Mouse (Mus musculus) layer of hippocampus, postnatal 36 days (tissue): ENCODE measurements around the gene Tusc2. TPM values are rescaled to one million over a fixed set of nuclear protein-coding genes. Genes with fewer than 3 reads are reported as not detected.

Experiments used
- DNase-seq, 2 experiments: peaks; one replicate each; pipeline ENCODE4 v3.0.0; 2022
- total RNA-seq, 2 experiments: library from RNA; stranded (reverse); gene quantifications; 2 replicates each; pipeline ENCODE4 v1.2.3; 2021

Gene Tusc2
- 10 to 100 TPM; 70.1 to 82.0 TPM for total RNA-seq

- peak; percentile 94 to 95 for DNase-seq
Observed at GRCm38 (mm10) chr9:107563029-107563581, at the start of gene Tusc2. Gene Tusc2 (plus strand): TSS chr9:107563255.

GRCm38 (mm10) chr9:107514303-107514955 is 48.6 kb upstream of the Tusc2 start:
- DNase-seq, result peak; percentile 83 to 84

GRCm38 (mm10) chr9:107520331-107520730 is 42.7 kb upstream of the Tusc2 start:
- no peak for DNase-seq

GRCm38 (mm10) chr9:107521190-107521589 is 41.9 kb upstream of the Tusc2 start:
- no peak for DNase-seq

GRCm38 (mm10) chr9:107521711-107522399 is 41.2 kb upstream of the Tusc2 start:
- no peak for DNase-seq

- DNase-seq, result no peak
Observed at GRCm38 (mm10) chr9:107522400-107522711, 40.7 kb upstream of the Tusc2 start.

- DNase-seq, result peak; percentile 46 to 66
Observed at GRCm38 (mm10) chr9:107526198-107527026, 36.6 kb upstream of the Tusc2 start.

- DNase-seq, result peak; percentile 92 to 95
Observed at GRCm38 (mm10) chr9:107533791-107534407, 29.2 kb upstream of the Tusc2 start, which contains the start of gene Tmem115. Gene Tmem115 (plus strand): TSS chr9:107533945.

- no peak for DNase-seq
Observed at GRCm38 (mm10) chr9:107534408-107535202, 28.4 kb upstream of the Tusc2 start.

- DNase-seq, result peak in 1 of 2 experiments; percentile 52
Observed at GRCm38 (mm10) chr9:107538231-107538630, 24.8 kb upstream of the Tusc2 start.

GRCm38 (mm10) chr9:107538711-107539110 is 24.3 kb upstream of the Tusc2 start:
- DNase-seq, result no peak

- no peak for DNase-seq
Observed at GRCm38 (mm10) chr9:107539940-107540339, 23.1 kb upstream of the Tusc2 start.

- no peak for DNase-seq
Observed at GRCm38 (mm10) chr9:107540420-107540819, 22.6 kb upstream of the Tusc2 start.

- DNase-seq, result no peak
Observed at GRCm38 (mm10) chr9:107541005-107541404, 22.1 kb upstream of the Tusc2 start.

- DNase-seq, result peak; percentile 95 to 96
Observed at GRCm38 (mm10) chr9:107541474-107542351, 21.3 kb upstream of the Tusc2 start, which contains the start of the genes Cyb561d2 and Nprl2. Gene Cyb561d2 (minus strand): TSS chr9:107542193. Gene Nprl2 (plus strand): TSS chr9:107542226.

- no peak for DNase-seq
Observed at GRCm38 (mm10) chr9:107542352-107542686, 20.7 kb upstream of the Tusc2 start.

GRCm38 (mm10) chr9:107542721-107543120 is 20.3 kb upstream of the Tusc2 start:
- no peak for DNase-seq

- DNase-seq, result no peak
Observed at GRCm38 (mm10) chr9:107543299-107543698, 19.8 kb upstream of the Tusc2 start.

GRCm38 (mm10) chr9:107544196-107544700 is 18.8 kb upstream of the Tusc2 start:
- DNase-seq, result no peak

- DNase-seq, result no peak
Observed at GRCm38 (mm10) chr9:107544729-107545128, 18.3 kb upstream of the Tusc2 start.
